Mouse (Mus musculus) cortical plate, adult 2 months (tissue): ENCODE measurements at regions not wholly inside any gene's neighbourhood (a gene's known extent, or its start where the extent isn't known, plus 50 kb on each side); places are given as distances from the start of the nearest gene placed in this dataset.

Experiments used
- CTCF ChIP-seq: fragments of 200-500 bp; IDR thresholded peaks from 2 replicates; pipeline ENCODE4 v1.5.1; 2011; ENCODE audit warnings: mild to moderate bottlenecking, control low read depth, low read length; ENCODE audit not compliant: insufficient read depth; ENCODE audit errors: extremely low read depth
- POLR2A ChIP-seq: fragments of 200-500 bp; IDR thresholded peaks from 2 replicates; pipeline ENCODE4 v1.6.1; 2011; ENCODE audit warnings: mild to moderate bottlenecking, low read length, control low read depth; ENCODE audit not compliant: insufficient read depth; ENCODE audit errors: extremely low read depth

DNA sequence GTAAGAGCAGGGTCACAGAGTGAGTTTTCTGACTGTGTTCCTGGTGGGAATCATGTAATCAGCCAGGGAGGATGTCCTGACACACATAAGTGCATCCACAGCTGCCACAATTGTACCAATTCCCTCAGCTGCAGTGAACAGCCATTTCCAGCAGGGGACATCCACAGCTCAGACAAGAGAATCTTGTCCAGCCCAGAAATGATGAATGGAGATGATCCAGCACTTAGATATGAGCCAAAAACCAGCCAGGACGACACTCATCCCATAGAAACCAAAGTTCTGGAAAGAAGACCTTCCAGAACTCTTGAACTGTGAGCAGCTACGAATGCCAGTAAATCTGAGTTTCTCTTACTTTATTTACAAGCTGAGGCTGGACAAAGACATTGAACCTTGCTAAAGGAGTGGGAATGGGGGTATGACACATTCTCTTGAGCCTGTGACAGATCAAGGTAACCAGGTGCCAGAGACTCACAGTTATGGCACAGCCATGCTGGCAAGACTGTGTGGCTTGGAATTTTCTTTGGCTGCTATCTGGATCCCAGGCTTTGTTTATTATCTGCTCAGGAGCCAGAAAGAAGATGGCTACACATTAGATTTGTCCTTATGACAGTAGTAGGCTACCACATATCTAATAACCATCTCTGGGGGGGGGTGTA is 145.1 kb downstream of the Gm10192 start:
- peak; percentile 96 for TF ChIP-seq CTCF
- no peak for TF ChIP-seq POLR2A
